Mouse (Mus musculus): ENCODE results near the gene Tmem145.

GRCm38 (mm10) chr7:25317446-25317999 lies 11.6 kb downstream of the Tmem145 start:
- no peak for TF ChIP-seq CTCF (IDR thresholded peaks at IDR 0.05; ENCODE audit: borderline replicate concordance, insufficient read depth, low read depth, low read length)
- no peak for TF ChIP-seq POLR2A (IDR thresholded peaks at IDR 0.05; ENCODE audit: borderline replicate concordance, insufficient read depth, low read length)

Measured in cerebellum, adult 2 months (tissue).